Mouse (Mus musculus) lung, adult 2 months (tissue): ENCODE measurements around the gene Spg21.

Experiments used
- CTCF ChIP-seq: fragments of 200-500 bp; IDR thresholded peaks from 2 replicates; pipeline ENCODE4 v1.5.1; 2011; ENCODE audit warnings: mild to moderate bottlenecking, low read length, control low read depth; ENCODE audit not compliant: insufficient read depth
- POLR2A ChIP-seq: fragments of 200-500 bp; IDR thresholded peaks from 2 replicates; pipeline ENCODE4 v1.6.1; 2011; ENCODE audit warnings: low read depth, mild to moderate bottlenecking, control low read depth, low read length, borderline replicate concordance; ENCODE audit errors: extremely low read depth

DNA sequence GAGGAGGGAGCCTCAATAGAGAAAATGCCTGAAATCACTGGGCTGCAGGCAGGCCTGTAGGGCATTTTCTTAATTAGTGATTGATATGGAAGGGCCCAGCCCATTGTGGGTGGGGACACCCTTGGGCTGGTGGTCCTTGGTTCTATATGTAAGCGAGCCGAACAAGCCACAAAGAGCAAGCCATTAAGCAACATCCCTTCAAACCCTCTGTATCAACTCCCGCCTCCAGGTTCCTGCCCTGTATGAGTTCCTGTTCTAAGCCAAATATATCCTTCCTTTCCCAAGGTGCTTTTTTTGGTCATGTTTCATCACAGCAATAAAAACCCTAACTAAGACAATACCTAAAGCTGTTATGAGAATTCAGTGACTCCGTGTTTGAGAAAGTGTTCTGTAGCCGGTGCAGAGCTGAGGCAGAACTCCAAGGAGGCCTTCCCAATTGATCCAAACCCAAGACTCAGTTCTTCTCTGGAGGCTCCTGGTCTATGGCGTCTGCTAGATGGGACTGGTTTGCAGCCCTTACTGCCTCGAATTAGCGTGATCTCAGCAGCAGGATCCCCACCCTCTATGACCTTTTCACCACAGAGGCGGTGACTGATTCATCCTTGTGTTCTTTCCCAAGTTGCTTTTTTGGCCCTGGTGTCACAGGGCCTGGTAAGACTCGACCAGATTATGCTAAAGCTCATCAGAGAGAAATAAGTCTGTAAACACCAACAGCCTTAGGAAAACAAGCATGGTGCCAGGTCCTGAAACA lies 64.9 kb downstream of the Spg21 start:
- TF ChIP-seq POLR2A, result no peak
- TF ChIP-seq CTCF, result no peak
